Comparison of ENCODE assay signal across 6 mouse cellular contexts in genomic region chr9:64355627-64356026, GRCm38 (mm10). TPM values are rescaled to one million over a fixed set of nuclear protein-coding genes. Genes with fewer than 3 reads are reported as not detected.
"Had no signal": no experiment of that assay in that cellular context is flagged by ENCODE, and none has a peak within 500 bp of the region (broad histone marks: within the 10 kb centered on the region; RNA-seq: fewer than 3 reads in every experiment).

No protein-coding gene starts in this region.

- DNase-seq: kidney, adult 9 months; kidney, postnatal 10 days; lung, adult 18-20 months; lung, postnatal 36 days; thymus, postnatal 4 days had no signal

RNA-seq across cellular contexts. Expression of gene Megf11, which starts 29.8 kb away (rescaled TPM):
- total RNA-seq: megakaryocyte progenitor cell, adult 5-6 weeks had no signal
